Mouse (Mus musculus) mammary gland, adult 2 months (tissue): ENCODE results near the gene Rassf4. TPM values are rescaled to one million over a fixed set of nuclear protein-coding genes. Genes with fewer than 3 reads are reported as not detected.

ENCODE experiments used
- polyA plus RNA-seq: library from polyadenylated mRNA; depleted of rRNA; stranded (reverse); fragments of >200 nt; gene quantifications from 2 replicates; pipeline ENCODE4 v1.2.3, GENCODE M21; 2012; ENCODE audit warnings: low replicate concordance; rRNA removed

The Rassf4 gene
- 20.6 and 38.8 TPM in 2 replicates for polyA plus RNA-seq

GRCm38 (mm10) chr6:116673471-116674282 lies at the start of gene Rassf4:
Gene Rassf4 (minus strand): TSS chr6:116673952.

DNA sequence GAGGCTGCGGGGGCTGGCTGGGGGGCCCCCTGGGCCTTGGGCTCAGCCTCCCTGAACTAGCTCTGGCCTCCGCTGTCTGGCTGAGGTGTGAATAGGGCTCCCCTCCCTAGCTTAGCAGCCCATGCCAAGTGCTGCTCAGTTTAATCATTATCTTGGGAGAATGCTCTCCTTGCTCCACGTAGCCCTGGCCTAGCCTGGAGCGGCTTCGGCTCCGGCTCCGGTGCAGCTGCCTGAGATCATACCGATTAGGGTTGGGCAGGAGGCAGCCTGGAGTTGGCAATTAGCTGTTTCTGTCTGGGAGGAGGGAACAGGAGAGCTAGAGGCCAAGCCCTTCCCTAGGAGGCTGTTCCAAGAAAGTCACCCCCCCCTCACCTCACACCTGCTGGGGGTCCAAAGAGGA lies 42.9 kb upstream of the Rassf4 start, which contains the start of gene Tmem72:
Gene Tmem72, minus strand, starts transcription at position 248 of the 400 bp plus-strand sequence.

GRCm38 (mm10) chr6:116650406-116650805 lies 23.3 kb downstream of the Rassf4 start, which contains the start of gene Depp1:
Gene Depp1 (plus strand): TSS chr6:116650609.

DNA sequence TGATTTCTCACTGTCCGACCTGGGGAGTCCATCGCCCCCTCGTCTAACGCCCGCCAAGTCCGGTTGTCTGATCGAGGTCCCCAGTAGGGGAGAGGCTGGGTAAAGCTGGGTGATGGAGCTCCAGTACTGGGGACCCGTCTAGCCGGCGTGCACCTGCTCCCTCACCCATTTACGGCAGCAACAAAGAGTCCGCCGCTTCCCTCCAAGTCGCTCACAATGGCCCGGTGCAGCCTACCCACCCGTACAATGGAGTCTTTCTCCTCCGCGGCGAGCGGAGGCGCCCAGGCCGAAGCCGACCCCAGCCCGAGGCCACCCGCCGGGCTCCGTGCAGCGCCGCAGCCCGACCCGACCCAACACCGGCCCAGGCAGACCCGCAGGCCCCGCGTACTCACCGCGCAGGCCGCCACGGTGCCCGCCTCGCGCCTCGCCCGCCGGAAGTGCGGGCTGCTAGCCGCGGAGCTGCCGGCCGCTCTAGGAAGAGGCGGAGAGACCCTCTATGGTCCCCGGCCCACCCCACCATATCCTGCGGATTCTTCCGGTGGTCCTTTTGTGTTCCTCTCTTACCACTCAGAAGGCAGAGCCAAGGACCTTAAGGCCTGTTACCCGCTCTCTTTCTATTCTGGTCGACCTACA lies 45.1 kb downstream of the Rassf4 start, which contains the start of gene Zfp422:
Gene Zfp422, minus strand, starts transcription at position 461 of the 633 bp plus-strand sequence.

GRCm38 (mm10) chr6:116584095-116584494 lies 89.7 kb downstream of the Rassf4 start, which contains the start of gene Olfr215:
Gene Olfr215 (minus strand): TSS chr6:116584195.

Other genes with a start within 250 kb of the Rassf4 start
- 4.3 and 5.1 TPM in 2 replicates for gene Alox5, start 212.8 kb downstream of the Rassf4 start, polyA plus RNA-seq
- not detected in 2 replicates for gene Olfr211, start 184.9 kb downstream of the Rassf4 start, polyA plus RNA-seq
- not detected in 2 replicates for gene Olfr212, start 167.4 kb downstream of the Rassf4 start, polyA plus RNA-seq
- gene Olfr213, start 135.5 kb downstream of the Rassf4 start, polyA plus RNA-seq = not detected in 2 replicates
- gene Gm5580, start 122.8 kb downstream of the Rassf4 start, polyA plus RNA-seq = 0.10 and 0.16 TPM in 2 replicates
- gene Olfr214, start 119.7 kb downstream of the Rassf4 start, polyA plus RNA-seq = not detected in 2 replicates
- not detected in 2 replicates for gene Olfr215, start 89.8 kb downstream of the Rassf4 start, polyA plus RNA-seq
- 8.6 and 17.4 TPM in 2 replicates for gene Zfp422, start 45.0 kb downstream of the Rassf4 start, polyA plus RNA-seq
- gene Depp1, start 23.3 kb downstream of the Rassf4 start, polyA plus RNA-seq = 34.3 and 59.9 TPM in 2 replicates
- 0.01 TPM in 1 of 2 replicates, not detected in the other for gene Tmem72, start 43.0 kb upstream of the Rassf4 start, polyA plus RNA-seq